Mouse (Mus musculus) central nervous system, embryonic 14 days (tissue): ENCODE measurements around the gene Pisd. TPM values are rescaled to one million over a fixed set of nuclear protein-coding genes. Genes with fewer than 3 reads are reported as not detected.

Source experiments
- polyA plus RNA-seq: library from polyadenylated mRNA; depleted of rRNA; stranded (reverse); fragments of >200 nt; gene quantifications from 2 replicates; pipeline ENCODE4 v1.2.3, GENCODE M21; 2012; rRNA removed

Gene Pisd
- polyA plus RNA-seq, result 73.5 and 73.9 TPM in 2 replicates

DNA sequence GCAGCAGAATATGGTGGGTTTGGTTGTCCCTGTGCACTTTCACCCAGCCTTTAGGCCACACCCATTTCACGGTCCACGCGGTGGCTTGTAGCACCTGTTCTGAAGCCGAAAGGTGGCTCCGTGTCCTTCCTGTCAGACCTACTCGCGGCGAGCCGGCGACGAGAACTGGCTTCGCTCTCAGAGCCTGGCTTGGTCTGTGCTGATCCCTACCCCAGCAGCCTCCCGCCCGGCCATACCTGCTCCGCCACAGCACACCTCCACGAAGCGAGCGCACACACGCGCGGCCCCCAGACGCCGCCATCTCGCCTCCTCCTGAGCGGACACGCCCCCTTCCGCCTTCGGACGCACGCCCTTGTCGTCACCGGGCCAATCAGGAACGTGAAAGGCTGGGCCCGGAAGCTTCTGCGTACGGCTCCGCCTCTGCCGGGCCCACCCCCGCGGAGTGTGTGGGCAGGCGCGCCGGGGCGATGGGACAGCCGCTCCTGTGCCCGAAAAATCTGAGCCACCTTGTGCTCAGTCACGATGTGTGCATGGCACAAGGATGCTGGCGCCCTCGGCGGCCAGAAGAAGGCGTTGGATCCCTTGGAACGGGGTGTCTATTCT is at the start of gene Pisd:
Gene Pisd (minus strand): TSS at position 334 of the 603 bp plus-strand sequence.

GRCm38 (mm10) chr5:32827009-32827408 is 41.6 kb upstream of the Pisd start, which contains the start of gene Gm20671:
TSS of gene Gm20671 (minus strand) at chr5:32827109.

Other genes with a start within 250 kb of the Pisd start
- 10.2 and 10.6 TPM in 2 replicates for gene Yes1, start 174.5 kb downstream of the Pisd start, polyA plus RNA-seq
- 0.34 and 1.2 TPM in 2 replicates for gene Gm20671, start 41.5 kb upstream of the Pisd start, polyA plus RNA-seq
- 13.2 and 13.6 TPM in 2 replicates for gene Prr14l, start 68.6 kb upstream of the Pisd start, polyA plus RNA-seq
- 37.1 and 44.8 TPM in 2 replicates for gene Depdc5, start 78.1 kb upstream of the Pisd start, polyA plus RNA-seq
- gene Ywhah, start 233.2 kb upstream of the Pisd start, polyA plus RNA-seq, result 354 and 391 TPM in 2 replicates